Mouse (Mus musculus): ENCODE measurements around the gene Mfap3l.
"Not testable (repeated sequence)": the region's sequence is repeated elsewhere in the genome, so short reads cannot be mapped to it uniquely, and the experiment has no call there.

Gene Mfap3l

DNA sequence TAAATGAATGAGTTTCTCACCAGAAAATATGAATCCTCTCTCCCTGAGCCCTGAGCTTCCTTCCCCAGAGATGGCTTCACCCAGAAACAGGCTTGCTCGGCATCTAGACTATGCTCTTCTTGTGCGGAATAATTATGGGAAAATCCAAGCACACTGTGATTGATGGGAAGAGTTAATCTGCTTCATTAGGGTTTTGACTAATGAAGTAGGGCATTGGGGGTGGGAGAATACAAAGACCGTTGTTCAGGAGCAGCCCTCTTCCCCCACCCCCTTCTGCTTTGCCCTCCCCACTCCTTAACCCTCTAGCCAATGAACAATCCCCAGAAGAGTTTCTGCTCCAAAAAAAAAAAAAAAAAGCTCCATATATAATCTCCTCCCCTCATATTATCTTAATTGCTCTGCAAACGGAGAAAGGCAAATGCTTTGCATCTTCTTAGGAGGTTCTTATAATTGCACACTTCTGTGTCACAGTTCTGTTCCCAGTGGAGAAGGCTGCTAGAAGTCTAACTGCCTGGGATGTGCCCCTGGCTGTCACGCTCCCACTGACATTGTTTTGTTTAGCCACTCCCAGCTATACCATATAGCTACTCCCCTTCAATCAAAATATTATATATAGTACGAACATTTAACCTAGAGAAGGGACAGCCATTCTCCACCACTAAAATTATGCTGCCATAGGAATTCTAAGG, 24.9 kb downstream of the Mfap3l start:
- DNase-seq: no peak

DNA sequence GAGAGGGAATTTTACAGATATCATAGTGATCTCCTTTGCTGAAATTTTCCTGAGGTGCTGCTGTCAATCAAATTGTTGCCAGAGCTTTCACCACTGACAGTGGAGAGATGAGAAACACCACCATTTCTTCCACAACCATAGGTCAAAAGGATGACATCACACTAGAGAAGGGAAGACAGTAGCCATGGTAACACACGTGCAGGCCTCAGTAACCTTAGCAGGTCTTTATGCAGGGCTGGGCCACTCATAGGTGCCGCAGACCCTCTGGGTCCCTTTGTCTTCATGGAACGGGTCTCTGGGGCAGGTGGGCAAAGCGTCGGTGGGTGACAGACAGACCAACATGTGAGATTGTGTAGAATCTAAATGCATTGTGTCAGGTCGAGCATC, 25.5 kb downstream of the Mfap3l start:
- DNase-seq: no peak

GRCm38 (mm10) chr8:60658686-60659085, 26.1 kb downstream of the Mfap3l start:
- not testable (repeated sequence) for DNase-seq

DNA sequence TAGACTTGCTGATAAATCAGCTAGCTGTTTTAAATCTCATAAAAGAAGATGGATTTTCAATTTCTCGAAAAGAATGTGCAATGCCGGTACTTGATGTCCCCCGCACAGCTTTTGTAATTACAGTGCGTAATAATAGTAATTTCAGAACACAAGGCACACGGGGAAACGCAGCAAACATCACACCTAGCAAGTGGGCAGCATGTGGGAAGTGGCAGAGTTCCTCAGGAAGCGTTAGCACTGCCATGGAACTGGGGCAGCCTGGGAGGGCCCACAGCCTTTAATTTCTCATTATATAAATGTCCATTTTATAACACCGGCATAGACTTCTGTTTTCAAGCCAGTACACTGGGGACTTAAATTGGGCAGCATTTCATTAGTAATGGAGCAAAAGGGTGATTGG, 27.1 kb downstream of the Mfap3l start:
- DNase-seq: no peak

- peak in 1 of 2 experiments; percentile 42 for DNase-seq
Observed at GRCm38 (mm10) chr8:60661191-60661590, 28.6 kb downstream of the Mfap3l start.

DNA sequence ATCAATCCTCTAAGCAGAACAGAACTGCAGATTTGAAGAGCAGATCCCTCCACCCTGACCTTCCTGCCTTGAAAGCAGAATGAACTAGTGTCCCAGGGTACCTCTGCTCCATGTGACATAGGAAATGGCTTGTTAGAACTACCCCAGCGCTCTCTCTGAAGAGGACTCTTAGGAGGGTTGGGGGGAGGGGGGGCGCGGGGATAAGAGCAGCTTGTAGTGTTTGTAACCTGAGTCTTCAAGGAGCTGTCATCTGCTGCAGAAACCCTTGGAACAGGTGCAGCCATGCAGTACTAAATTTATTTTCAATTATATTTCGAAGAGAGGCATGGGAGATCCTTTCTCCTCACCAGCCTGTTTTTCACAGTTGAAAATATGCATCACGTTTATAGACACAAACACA, 30.9 kb downstream of the Mfap3l start:
- DNase-seq: no peak

GRCm38 (mm10) chr8:60665821-60666220, 33.2 kb downstream of the Mfap3l start:
- DNase-seq: no peak

DNA sequence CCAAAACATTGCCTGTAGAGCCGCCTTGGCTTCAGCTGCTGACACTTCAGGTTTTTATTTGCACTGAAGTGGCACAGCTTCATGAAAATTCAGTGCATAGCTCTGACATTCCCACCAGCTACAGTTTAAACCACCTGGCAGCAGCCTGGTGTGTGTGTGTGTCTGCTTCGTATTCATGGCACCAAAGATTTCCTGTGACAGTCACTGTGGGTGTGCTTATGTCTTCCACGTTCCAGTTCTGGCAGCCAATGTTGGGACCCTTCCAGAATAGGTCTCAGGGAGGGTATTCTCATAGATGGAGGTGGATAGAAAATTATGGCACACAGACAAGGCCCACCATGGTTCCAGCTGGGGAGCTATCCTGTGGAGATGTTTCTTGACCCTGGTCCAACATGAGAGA, 34.2 kb downstream of the Mfap3l start:
- DNase-seq: no peak

DNA sequence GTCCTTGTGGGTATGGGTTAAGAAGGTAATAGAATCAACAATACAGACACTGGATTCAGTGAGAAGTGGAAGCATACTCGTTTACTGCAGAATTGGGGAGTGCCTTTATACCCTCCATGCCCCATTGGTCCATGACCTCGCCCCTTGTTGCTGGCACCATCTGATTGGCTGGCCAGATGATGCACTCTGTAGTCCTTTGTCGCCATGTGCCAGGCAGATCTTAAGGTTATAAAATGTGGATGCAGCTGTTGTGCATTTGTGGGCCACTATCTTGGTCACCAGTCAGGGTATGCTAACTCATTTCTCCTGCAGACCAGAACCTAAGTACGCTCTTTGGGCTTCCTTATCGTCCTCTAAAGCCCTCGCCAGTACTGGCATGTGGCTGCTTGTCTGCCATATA, 46.0 kb downstream of the Mfap3l start:
- no peak for DNase-seq

DNA sequence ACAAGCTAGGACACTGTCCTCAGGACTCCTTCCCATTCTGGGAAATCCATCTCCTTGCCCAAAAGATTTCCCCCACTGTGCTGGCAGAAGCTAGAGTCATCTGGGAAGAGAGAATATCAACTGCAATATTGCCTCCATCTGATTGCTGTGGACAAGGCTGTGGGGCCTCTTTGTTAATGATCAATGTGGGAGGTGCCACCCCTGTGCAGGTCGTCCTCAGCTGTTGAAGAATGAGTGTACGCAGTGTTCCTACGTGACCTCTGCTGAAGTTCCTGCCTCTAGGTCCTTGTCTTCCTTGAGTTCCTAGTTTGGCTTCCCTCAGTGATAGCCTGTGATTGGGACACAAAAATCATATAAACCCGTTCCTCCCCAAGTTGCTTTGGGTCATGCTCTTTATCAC, 49.2 kb downstream of the Mfap3l start:
- DNase-seq: no peak

DNA sequence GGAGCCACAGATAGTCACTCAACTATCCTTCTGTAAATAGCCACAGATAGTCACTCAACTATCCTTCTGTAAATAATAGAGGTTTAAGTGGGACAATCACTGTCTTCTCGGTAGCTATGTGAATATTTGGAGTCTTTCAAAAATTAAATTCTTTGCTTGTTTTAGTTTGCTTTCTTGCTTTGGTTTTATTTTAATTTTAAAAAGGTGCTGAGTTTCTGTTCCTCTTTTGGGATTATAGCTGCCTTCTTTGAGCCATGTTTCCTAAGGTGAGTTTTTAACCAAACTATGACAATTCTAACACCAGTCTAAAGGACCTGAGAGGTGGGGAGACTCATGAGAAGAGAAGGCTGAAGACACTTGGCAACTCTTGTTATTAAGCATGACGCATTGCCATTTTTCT, 49.7 kb downstream of the Mfap3l start:
- no peak for DNase-seq

GRCm38 (mm10) chr8:60711516-60712086, 79.0 kb downstream of the Mfap3l start:
- DNase-seq: no peak

- no peak for DNase-seq
Observed at GRCm38 (mm10) chr8:60714724-60715123, 82.1 kb downstream of the Mfap3l start.

- no peak for DNase-seq
Observed at GRCm38 (mm10) chr8:60718692-60719091, 86.1 kb downstream of the Mfap3l start.
